Mouse (Mus musculus) kidney, postnatal 0 days (tissue): ENCODE data around the gene Dnah1. TPM values are rescaled to one million over a fixed set of nuclear protein-coding genes. Genes with fewer than 3 reads are reported as not detected.

ENCODE experiments used
- ATAC-seq: fragments of 200-750 bp; cut with Nextera tagmentation; replicated peaks from 2 replicates; pipeline ENCODE4 v1.8.0; 2017; ENCODE audit warnings: low read depth, moderate number of reproducible peaks, moderate TSS enrichment, moderate library complexity; ENCODE audit not compliant: low FRiP score
- DNase-seq: peaks from one replicate; pipeline ENCODE4 v3.0.0-alpha.2; 2016; ENCODE audit warnings: low spot score
- H3K27ac ChIP-seq: fragments of 300-500 bp; sonication (generic); 2 replicates; pipeline ENCODE4 v1.5.1; 2014; ENCODE audit warnings: mild to moderate bottlenecking
- H3K27me3 ChIP-seq: fragments of 300-500 bp; sonication (generic); 2 replicates; pipeline ENCODE4 v1.6.1; 2014; ENCODE audit warnings: low read length, mixed read lengths; ENCODE audit not compliant: insufficient read depth
- H3K36me3 ChIP-seq: fragments of 300-500 bp; sonication (generic); 2 replicates; pipeline ENCODE4 v1.6.1; 2014; ENCODE audit warnings: low read length, mixed read lengths; ENCODE audit not compliant: insufficient read depth
- H3K4me1 ChIP-seq: fragments of 300-500 bp; sonication (generic); replicated peaks from 2 replicates; pipeline ENCODE4 v1.6.1; 2014; ENCODE audit warnings: antibody characterized with exemption, low read length, mixed read lengths; ENCODE audit not compliant: insufficient read depth
- H3K4me2 ChIP-seq: fragments of 300-500 bp; sonication (generic); 2 replicates; pipeline ENCODE4 v1.6.1; 2014; ENCODE audit warnings: mild to moderate bottlenecking, low read length, moderate library complexity, mixed read lengths
- H3K4me3 ChIP-seq: fragments of 300-500 bp; sonication (generic); replicated peaks from 2 replicates; pipeline ENCODE4 v1.5.1; 2014; ENCODE audit warnings: low read depth, low read length
- H3K9ac ChIP-seq: fragments of 300-500 bp; sonication (generic); 2 replicates; pipeline ENCODE4 v1.6.1; 2014; ENCODE audit warnings: low read depth, low read length
- H3K9me3 ChIP-seq: fragments of 300-500 bp; sonication (generic); replicated peaks from 2 replicates; pipeline ENCODE4 v1.6.1; 2016; ENCODE audit warnings: low read length, inconsistent platforms, mixed read lengths
- CTCF ChIP-seq: IDR thresholded peaks from 2 replicates; pipeline ENCODE4 v1.5.1; 2016; ENCODE audit warnings: antibody characterized with exemption, low read depth, mild to moderate bottlenecking, moderate library complexity
- WGBS: fragments of 180-500 bp; shearing (Covaris S2); extraction: QIAGEN DNeasy Blood & Tissue Kit; methylation state at CpG from one replicate; pipeline ENCODE4 v1.1.7; 2014; 5-methylcytosine and 5-hydroxymethylcytosine counted together
- polyA plus RNA-seq: library from polyadenylated mRNA; unstranded; fragments of >200 nt; fragmentation: Nextera tagmentation; extraction: Ambion mirVana; gene quantifications from 2 replicates; pipeline ENCODE4 v1.2.1, GENCODE M21; 2015

Gene Dnah1
- polyA plus RNA-seq, 1 experiment from 2014 or later = 4.3 TPM

DNA sequence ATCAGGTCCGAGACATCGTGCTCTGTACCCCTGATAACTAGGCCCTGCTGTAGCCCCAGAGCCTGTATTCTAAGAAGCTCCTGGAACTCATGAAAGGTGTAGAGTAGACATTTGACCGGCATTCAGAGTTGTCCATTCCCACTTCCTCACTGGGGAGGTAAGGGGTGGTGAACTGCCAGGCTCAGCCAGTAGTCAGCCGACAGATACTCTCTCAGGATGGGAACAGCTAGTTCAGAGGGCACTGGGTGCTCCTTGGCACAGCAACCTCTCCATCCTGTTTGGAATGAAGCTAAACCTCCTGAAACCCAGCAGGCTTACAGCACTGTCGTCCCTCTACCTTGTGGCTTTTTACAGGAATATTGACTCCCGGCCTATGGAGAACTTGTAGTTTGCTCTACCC is 111.8 kb downstream of the Dnah1 start:
- ATAC-seq (no peak), DNase-seq (no peak)
- no peak for TF ChIP-seq CTCF
- H3K27me3 ChIP-seq = no peaks in the 10 kb centered on the region
- H3K36me3 ChIP-seq = no peaks in the 10 kb centered on the region
- 89% methylated on average over 6 of the region's 6 CpGs for WGBS
- H3K9ac ChIP-seq = no peak overlapping the region
- no peak overlapping the region for H3K27ac ChIP-seq
- no peaks in the 10 kb centered on the region for H3K9me3 ChIP-seq
- no peak overlapping the region for H3K4me2 ChIP-seq
- H3K4me1 ChIP-seq = no peaks in the 10 kb centered on the region
- no peak overlapping the region for H3K4me3 ChIP-seq

Other genes starting within 250 kb of the Dnah1 start
- gene Smim4, start 194.9 kb downstream of the Dnah1 start, polyA plus RNA-seq = 210 and 212 TPM in 2 replicates
- 201 and 204 TPM in 2 replicates for gene Nt5dc2, start 192.8 kb downstream of the Dnah1 start, polyA plus RNA-seq
- 26.4 and 27.8 TPM in 2 replicates for gene Stab1, start 155.3 kb downstream of the Dnah1 start, polyA plus RNA-seq
- gene Tnnc1, start 115.6 kb downstream of the Dnah1 start, polyA plus RNA-seq = 0.79 and 0.95 TPM in 2 replicates
- 197 and 214 TPM in 2 replicates for gene Nisch, start 107.0 kb downstream of the Dnah1 start, polyA plus RNA-seq
- 6.5 and 7.8 TPM in 2 replicates for gene Sema3g, start 106.0 kb downstream of the Dnah1 start, polyA plus RNA-seq
- gene Phf7, start 72.6 kb downstream of the Dnah1 start, polyA plus RNA-seq = 16.8 and 18.1 TPM in 2 replicates
- gene Bap1, start 72.4 kb downstream of the Dnah1 start, polyA plus RNA-seq = 57.8 and 63.4 TPM in 2 replicates
- 38.8 and 40.3 TPM in 2 replicates for gene Capn7, start 12.7 kb upstream of the Dnah1 start, polyA plus RNA-seq
- 45.2 and 46.8 TPM in 2 replicates for gene Sh3bp5, start 112.2 kb upstream of the Dnah1 start, polyA plus RNA-seq
- gene Eaf1, start 170.5 kb upstream of the Dnah1 start, polyA plus RNA-seq = 14.9 and 16.0 TPM in 2 replicates
- gene Mettl6, start 171.1 kb upstream of the Dnah1 start, polyA plus RNA-seq = 43.9 and 51.6 TPM in 2 replicates